Mouse (Mus musculus) liver, postnatal 0 days (tissue): ENCODE measurements at regions not wholly inside any gene's neighbourhood (a gene's known extent, or its start where the extent isn't known, plus 50 kb on each side); places are given as distances from the start of the nearest gene placed in this dataset.

Experiments
- CTCF ChIP-seq: sonication (generic); IDR thresholded peaks from 2 replicates; pipeline ENCODE4 v1.5.1; 2016; ENCODE audit warnings: antibody characterized with exemption, low read depth
- EP300 ChIP-seq: IDR thresholded peaks from 2 replicates; pipeline ENCODE4 v1.6.1; 2016; ENCODE audit warnings: antibody characterized with exemption, low read depth, mild to moderate bottlenecking

DNA sequence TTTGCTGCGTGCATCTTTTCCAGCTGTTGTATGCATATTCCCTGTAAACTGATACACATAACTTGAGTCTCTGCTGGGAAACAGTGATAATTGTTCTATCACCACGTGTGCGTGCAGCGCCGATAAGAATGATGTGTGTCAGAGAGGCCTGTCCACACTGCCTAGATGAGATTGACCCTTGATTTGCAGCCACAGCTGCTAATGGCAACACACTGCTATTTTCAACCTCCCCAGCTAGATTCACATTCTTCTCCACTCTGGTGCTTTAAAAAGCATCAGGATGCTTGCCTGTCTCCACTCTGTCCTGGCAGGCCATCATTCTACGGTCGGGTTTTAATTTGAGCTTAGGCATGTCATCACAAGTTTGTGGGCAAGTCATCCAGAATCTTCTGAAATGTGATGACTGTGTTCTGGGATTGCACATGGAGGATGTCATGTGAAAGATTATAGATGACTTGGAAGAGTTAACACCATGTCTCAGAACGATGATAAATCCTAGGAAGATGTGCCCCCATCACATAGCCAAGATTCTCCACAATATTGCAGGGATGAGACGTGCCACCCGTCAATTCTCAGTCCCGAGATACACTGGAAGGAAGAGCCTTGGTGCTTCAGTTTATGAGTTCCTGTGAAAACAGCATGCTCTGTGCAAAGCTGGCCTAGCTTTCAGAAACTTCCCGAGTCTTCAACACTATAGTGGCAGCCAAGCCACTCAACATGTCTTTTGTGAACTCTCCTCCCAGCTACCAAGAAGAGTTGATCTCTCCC is 123.6 kb upstream of the Nrip1 start:
- TF ChIP-seq CTCF (no peak), EP300 (no peak)
